Mouse (Mus musculus) lung, postnatal 36 days (tissue): ENCODE measurements at regions not wholly inside any gene's neighbourhood (a gene's known extent, or its start where the extent isn't known, plus 50 kb on each side); places are given as distances from the start of the nearest gene placed in this dataset.

Experiments
- DNase-seq: peaks from one replicate; pipeline ENCODE4 v3.0.0; 2022; ENCODE audit warnings: mixed read lengths

GRCm38 (mm10) chr4:105469300-105469821 lies 312.2 kb downstream of the Plpp3 start:
- no peak for DNase-seq

DNA sequence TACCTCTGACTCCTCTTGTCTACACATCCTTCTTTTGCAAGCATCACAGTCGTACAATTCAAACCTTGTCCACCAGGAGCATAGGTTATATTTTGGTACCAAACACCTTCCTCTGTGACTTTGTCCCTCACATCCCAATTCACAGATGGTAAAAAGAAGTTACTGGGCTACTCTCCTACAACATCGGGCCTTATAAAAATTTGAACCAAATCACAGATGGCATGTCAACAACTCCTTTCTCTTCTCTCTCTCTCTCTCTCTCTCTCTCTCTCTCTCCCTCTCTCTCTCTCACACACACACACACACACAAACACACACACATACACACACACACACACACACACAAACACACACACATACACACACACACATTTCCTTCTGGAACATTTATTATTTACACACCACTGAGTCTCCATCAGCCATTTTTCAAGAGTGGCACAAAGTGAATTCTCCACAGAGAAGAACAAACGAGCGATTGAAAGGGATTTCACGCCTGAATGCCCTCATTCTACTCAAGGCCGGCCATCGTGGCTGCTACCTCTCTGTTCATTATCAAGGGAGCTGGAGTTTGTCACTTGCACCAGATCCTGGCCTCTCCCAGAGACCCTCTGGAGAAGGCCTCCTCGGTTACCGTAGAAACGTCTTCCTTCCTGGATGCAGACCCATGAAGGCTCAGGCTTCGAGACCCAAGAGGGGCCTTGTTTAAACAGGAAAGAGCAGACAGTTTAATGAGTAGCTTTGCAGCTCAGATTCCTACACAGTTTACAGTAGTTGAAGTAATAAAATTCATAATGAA lies 314.7 kb upstream of the Gm12728 start:
- no peak for DNase-seq

DNA sequence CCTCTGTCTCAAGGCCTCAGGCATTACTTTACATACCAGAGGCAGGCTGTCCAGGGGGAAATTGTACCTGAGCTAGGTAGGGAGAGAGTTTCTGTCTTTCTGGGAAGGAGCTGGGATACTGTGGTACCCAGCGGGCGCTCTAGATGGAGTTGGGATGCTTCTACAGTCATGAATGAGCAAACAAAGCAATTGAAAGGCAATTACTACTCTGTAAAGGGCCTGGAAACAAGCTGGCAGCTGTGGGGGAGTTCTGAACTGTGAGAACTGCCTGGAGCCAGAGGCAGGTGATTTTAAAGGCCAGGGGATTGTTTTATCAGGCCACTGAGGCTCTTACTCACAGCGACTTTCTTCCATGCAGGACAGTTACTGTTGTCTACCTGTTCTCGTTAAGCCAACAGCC lies 313.3 kb upstream of the Gm12728 start:
- DNase-seq, result no peak

DNA sequence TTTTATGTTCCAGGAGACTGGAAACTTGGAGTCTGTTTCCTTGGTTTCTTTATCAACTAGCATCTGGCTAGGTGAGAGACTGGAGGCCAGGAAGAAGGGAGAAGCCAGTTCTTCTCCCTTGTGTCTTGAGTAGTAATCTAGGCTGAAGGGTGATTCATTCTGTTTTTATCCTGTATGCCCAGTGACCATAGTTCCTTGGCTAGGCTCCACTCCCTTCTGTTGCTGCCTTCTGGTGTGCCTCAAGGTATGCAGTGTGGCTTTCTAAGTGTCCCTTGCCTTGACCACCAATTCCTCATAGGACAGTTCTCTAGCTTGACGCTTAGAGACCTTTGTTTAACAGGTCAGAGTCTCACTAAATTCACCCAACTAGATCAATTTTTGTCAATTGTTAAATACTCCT lies 303.3 kb upstream of the Gm12728 start:
- no peak for DNase-seq

GRCm38 (mm10) chr4:105496176-105496575 lies 293.5 kb upstream of the Gm12728 start:
- no peak for DNase-seq

DNA sequence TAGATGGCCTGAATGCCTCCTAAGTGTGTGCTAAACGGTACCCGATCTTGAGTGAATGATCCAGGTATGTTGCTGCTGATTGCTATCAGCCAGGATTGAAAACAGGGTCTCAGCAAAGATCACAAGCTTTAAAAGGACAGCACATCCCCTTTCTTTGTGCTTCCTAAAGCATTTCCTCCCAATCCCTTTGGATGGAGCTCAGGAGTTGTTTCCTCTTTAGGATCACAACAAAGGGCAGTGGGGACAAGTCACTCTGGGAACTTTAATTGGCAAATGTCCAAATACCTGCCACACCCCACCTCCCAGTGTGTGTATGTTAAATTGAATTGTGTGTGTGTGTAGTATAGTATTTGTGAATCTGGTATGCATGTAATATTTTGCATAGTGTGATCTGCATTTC lies 283.5 kb upstream of the Gm12728 start:
- no peak for DNase-seq

DNA sequence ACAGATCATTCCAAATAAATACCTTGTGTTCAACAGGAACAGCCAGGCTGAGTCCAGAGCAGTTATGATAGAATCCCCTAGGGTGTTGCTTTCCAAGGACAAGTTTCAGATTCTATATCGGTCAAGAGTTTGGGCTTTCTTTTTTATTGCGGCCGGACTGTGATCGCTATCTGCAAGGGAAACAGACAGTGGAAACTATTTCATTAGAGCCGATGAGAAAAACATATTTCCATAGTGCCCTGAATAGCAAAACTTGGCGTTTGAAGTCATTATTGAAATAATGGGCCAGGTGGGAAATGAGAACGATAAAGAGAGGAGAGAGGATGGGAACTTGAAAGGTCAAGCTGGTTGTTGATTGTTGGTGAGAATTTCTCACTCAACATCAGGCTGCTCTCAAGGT lies 282.4 kb upstream of the Gm12728 start:
- DNase-seq, result no peak

GRCm38 (mm10) chr4:105509091-105509490 lies 280.6 kb upstream of the Gm12728 start:
- no peak for DNase-seq

DNA sequence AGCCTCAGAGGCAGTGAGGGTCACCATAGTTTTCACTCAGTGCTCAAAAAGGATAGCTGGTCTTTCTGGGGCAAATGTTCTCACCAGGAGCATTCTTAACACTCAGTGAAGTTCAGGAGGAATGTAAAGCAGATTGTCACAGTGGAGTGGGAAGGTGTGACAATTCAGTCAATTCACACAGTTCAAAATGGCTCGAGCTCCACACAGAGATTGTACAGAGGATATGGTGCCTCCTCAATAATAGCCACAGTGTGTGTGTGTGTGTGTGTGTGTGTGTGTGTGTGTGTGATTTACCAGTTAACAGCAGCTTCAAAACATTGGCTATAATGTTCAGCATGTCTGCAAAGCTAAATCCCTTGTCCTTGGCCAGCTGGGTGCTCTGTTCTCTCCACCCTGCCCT lies 279.3 kb upstream of the Gm12728 start:
- no peak for DNase-seq

- DNase-seq, result no peak
Measured at GRCm38 (mm10) chr4:105525135-105525534, 264.5 kb upstream of the Gm12728 start.

DNA sequence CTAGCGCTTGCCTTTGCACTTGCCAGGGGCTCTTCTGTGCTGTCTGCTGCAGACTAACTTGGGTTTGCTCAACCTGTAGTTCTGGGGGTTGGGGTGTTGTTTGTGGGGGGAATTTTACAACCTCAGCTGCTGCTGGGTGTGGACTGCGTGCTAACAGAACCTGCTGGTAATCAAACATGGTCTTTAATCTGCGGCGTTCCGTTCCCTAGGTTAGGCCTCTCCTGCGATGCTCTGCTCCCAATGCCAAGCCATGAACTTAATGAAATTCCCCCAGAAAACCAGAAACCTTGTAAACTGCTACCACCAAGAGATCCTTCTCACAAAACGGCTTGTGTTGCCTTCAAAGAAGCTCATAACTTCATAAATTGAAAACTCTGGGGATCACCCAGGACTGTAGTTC lies 262.9 kb upstream of the Gm12728 start:
- DNase-seq, result no peak

DNA sequence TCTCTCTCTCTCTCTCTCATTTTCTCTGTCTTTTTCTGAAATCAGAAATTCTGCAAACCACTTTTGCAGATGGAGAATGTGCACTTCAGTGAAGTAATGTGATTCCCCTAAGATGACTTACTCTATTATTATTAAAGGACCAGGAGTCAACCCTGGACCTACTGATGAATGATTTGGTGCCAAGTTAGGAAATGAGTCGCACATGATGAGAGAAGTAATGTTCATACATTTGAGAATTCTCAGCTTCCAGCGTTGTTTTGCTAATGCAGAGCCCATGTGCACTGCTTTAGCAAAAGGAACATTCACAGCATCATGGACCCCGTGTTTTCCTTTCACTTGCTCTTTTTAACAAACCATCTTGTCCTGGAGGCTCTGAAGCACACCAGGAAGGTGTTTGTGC lies 262.4 kb upstream of the Gm12728 start:
- DNase-seq, result no peak

- DNase-seq, result no peak
Measured at GRCm38 (mm10) chr4:105531651-105532425, 257.8 kb upstream of the Gm12728 start.

- DNase-seq, result no peak
Measured at GRCm38 (mm10) chr4:105535451-105535850, 254.2 kb upstream of the Gm12728 start.

- no peak for DNase-seq
Measured at GRCm38 (mm10) chr4:105545486-105545885, 244.2 kb upstream of the Gm12728 start.

GRCm38 (mm10) chr4:105549744-105550440 lies 239.8 kb upstream of the Gm12728 start:
- DNase-seq, result no peak

GRCm38 (mm10) chr4:105551966-105552685 lies 237.5 kb upstream of the Gm12728 start:
- DNase-seq, result no peak

- DNase-seq, result peak; percentile 19
Measured at GRCm38 (mm10) chr4:105554994-105555393, 234.7 kb upstream of the Gm12728 start.

DNA sequence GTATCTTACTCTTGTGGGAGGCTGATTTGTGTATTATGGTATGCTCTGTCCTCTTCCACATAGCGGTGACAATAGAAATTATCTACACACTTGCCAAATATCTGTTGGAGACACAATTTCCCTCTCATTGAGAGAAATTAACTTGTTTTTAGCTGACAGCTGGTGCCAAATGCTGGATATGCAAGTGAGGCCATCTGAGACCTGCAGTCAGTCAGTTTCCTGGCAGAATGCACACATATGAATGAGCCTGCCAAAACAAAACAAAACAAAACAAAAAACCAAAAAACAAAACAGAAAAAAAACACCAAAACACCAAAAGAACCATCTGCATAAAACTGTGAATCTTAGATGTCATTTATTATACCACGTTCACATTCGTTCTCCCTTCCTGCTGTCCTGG lies 233.7 kb upstream of the Gm12728 start:
- no peak for DNase-seq

GRCm38 (mm10) chr4:105557396-105557795 lies 232.3 kb upstream of the Gm12728 start:
- DNase-seq, result peak; percentile 12

DNA sequence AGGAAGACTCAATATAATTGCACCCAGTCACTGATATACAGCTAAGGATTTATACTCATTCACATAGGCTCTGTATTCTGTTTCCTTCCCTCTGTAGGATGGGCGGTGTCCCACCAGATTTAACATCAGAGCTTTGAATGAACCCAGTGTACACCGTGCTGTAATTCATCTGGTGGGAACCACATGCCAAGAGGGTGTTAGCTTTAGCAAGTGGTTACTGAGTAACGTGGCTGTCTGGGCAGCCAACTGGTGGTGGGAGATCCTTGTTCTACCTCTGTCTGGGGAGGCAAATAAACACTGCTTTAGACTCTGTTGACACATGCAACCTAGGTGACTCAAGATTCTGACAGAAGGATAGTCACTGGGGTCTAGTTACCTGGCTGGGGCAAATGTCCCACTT lies 229.6 kb upstream of the Gm12728 start:
- DNase-seq, result no peak

DNA sequence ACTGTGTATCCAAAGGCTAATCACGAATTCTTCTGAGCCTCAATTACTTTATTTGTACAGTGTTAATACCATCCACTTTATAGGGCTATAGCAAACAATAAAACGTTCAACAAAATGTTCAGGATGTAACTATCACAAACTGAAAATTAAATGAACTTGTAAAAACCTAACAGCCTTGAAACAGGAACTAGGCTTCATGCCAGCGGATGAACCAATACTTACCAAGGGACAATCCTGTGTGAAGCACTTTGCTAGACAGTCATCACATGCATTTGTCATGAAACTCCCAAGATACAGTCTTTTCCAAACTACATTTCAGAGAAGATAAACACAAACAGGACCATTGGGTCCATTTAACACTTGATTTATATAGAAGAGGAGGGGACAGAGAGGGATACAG lies 228.9 kb upstream of the Gm12728 start:
- DNase-seq, result no peak

- DNase-seq, result no peak
Measured at GRCm38 (mm10) chr4:105561611-105562010, 228.1 kb upstream of the Gm12728 start.
